Mouse (Mus musculus): ENCODE data around the gene Tspan14. TPM values are rescaled to one million over a fixed set of nuclear protein-coding genes. Genes with fewer than 3 reads are reported as not detected.

Gene Tspan14
- polyA plus RNA-seq, 1 experiment from 2014 or later: 65.3 TPM

Other genes starting within 250 kb of the Tspan14 start
- gene Sh2d4b, start 73.5 kb downstream of the Tspan14 start, polyA plus RNA-seq (2014; fragmentation: Nextera tagmentation; extraction: Ambion mirVana): 0.43 and 0.86 TPM in 2 replicates
- gene Fam213a, start 47.0 kb upstream of the Tspan14 start, polyA plus RNA-seq (2014; fragmentation: Nextera tagmentation; extraction: Ambion mirVana): 78.2 and 84.8 TPM in 2 replicates
- not detected in 2 replicates for gene Dydc2, start 102.4 kb upstream of the Tspan14 start, polyA plus RNA-seq (2014; fragmentation: Nextera tagmentation; extraction: Ambion mirVana)
- not detected in 2 replicates for gene Dydc1, start 106.1 kb upstream of the Tspan14 start, polyA plus RNA-seq (2014; fragmentation: Nextera tagmentation; extraction: Ambion mirVana)
- gene Mat1a, start 138.2 kb upstream of the Tspan14 start, polyA plus RNA-seq (2014; fragmentation: Nextera tagmentation; extraction: Ambion mirVana): 0.05 and 0.19 TPM in 2 replicates
- gene Sftpa1, start 165.0 kb upstream of the Tspan14 start, polyA plus RNA-seq (2014; fragmentation: Nextera tagmentation; extraction: Ambion mirVana): not detected in 2 replicates
- gene Mbl1, start 184.7 kb upstream of the Tspan14 start, polyA plus RNA-seq (2014; fragmentation: Nextera tagmentation; extraction: Ambion mirVana): 6.7 and 8.0 TPM in 2 replicates
- gene Sftpd, start 218.3 kb upstream of the Tspan14 start, polyA plus RNA-seq (2014; fragmentation: Nextera tagmentation; extraction: Ambion mirVana): 0.08 TPM in 1 of 2 replicates, not detected in the other